Comparison of ENCODE assay signal across 8 mouse cellular contexts in genomic region chr5:115214864-115215263, GRCm38 (mm10). TPM values are rescaled to one million over a fixed set of nuclear protein-coding genes. Genes with fewer than 3 reads are reported as not detected.
DNase-seq lines count a peak whose midpoint lies in the region; ATAC-seq and TF ChIP-seq lines count a peak whose summit lies in the region.

No protein-coding gene starts in this region.

- no peaks in the 10 kb centered on the region for H3K4me1 ChIP-seq in liver, embryonic 11.5 days (replicated peaks; ENCODE audit: control insufficient read depth, insufficient read depth, low read length)
- H3K4me1 ChIP-seq in liver, postnatal 0 days (ENCODE audit: insufficient read depth): no peaks in the 10 kb centered on the region
- H3K4me1 ChIP-seq in forebrain, postnatal 0 days (ENCODE audit: insufficient read depth): peaks cover 5% of the 10 kb centered on the region; the same call in 1 of the 2 replicates
- 0 out of 2 replicates have a peak, but pooled peaks cover 4% of the 10 kb centered on the region for H3K4me1 ChIP-seq in neural tube, embryonic 14.5 days (ENCODE audit: control insufficient read depth, insufficient read depth, low read length)

- no peaks in the 10 kb centered on the region for H3K9me3 ChIP-seq in liver, embryonic 11.5 days (ENCODE audit: control insufficient read depth, low read length)
- H3K9me3 ChIP-seq in liver, postnatal 0 days (ENCODE audit: low read length): no peaks in the 10 kb centered on the region
- H3K9me3 ChIP-seq in forebrain, postnatal 0 days (ENCODE audit: low read length): no peaks in the 10 kb centered on the region
- no peaks in the 10 kb centered on the region for H3K9me3 ChIP-seq in neural tube, embryonic 14.5 days (ENCODE audit: control insufficient read depth, low read length)

- DNase-seq in liver, embryonic 11.5 days (ENCODE audit: low spot score): no peak
- DNase-seq in liver, postnatal 0 days: no peak
- peak; percentile 82 for DNase-seq in cerebellum, adult 9-11 months
- peak; percentile 82 for DNase-seq in forebrain, postnatal 0 days
- peak; percentile 46 to 69 for DNase-seq in left cerebral cortex, adult 8-10 months (ENCODE audit: low spot score in 2 of 2)
- DNase-seq in thymus, postnatal 36 days: no peak
- DNase-seq in MN1 (ENCODE audit: low spot score): no peak

- no peak for TF ChIP-seq EP300 in liver, postnatal 0 days (IDR thresholded peaks at IDR 0.05; ENCODE audit: low read depth)

- H3K9ac ChIP-seq in liver, embryonic 11.5 days (ENCODE audit: low read depth, low read length): 0 out of 2 replicates have a peak overlapping the region, but pooled peaks have one; percentile 15
- H3K9ac ChIP-seq in liver, postnatal 0 days (replicated peaks): no peak overlapping the region
- peak overlapping the region; percentile 75 for H3K9ac ChIP-seq in forebrain, postnatal 0 days
- peak overlapping the region; percentile 69 for H3K9ac ChIP-seq in neural tube, embryonic 14.5 days (replicated peaks; ENCODE audit: low read depth, low read length)

- no peaks in the 10 kb centered on the region for H3K36me3 ChIP-seq in liver, embryonic 11.5 days (ENCODE audit: control insufficient read depth, insufficient read depth, low read length)
- no peaks in the 10 kb centered on the region for H3K36me3 ChIP-seq in liver, postnatal 0 days (replicated peaks; ENCODE audit: insufficient read depth, low read length)
- no peaks in the 10 kb centered on the region for H3K36me3 ChIP-seq in forebrain, postnatal 0 days (ENCODE audit: insufficient read depth)
- H3K36me3 ChIP-seq in neural tube, embryonic 14.5 days (ENCODE audit: control insufficient read depth, insufficient read depth, low read length): no peaks in the 10 kb centered on the region

- TF ChIP-seq CTCF in liver, postnatal 0 days (IDR thresholded peaks at IDR 0.05; ENCODE audit: low read depth): no peak
- no peak for TF ChIP-seq CTCF in forebrain, postnatal 0 days (IDR thresholded peaks at IDR 0.05; ENCODE audit: low read depth)

- WGBS in liver, embryonic 11.5 days: 1% methylated on average over 17 of the region's 17 CpGs
- WGBS in liver, postnatal 0 days (ENCODE audit: insufficient replicate concordance): 2% methylated on average over 17 of the region's 17 CpGs
- WGBS in forebrain, postnatal 0 days: 1% methylated on average over 17 of the region's 17 CpGs
- 0% methylated on average over 17 of the region's 17 CpGs for WGBS in neural tube, embryonic 14.5 days

- peaks cover 33% of the 10 kb centered on the region for H3K27me3 ChIP-seq in liver, embryonic 11.5 days (replicated peaks; ENCODE audit: control insufficient read depth, insufficient read depth, low read length)
- peaks cover 19% of the 10 kb centered on the region for H3K27me3 ChIP-seq in liver, postnatal 0 days (ENCODE audit: insufficient read depth, low read length)
- H3K27me3 ChIP-seq in forebrain, postnatal 0 days (ENCODE audit: insufficient read depth, low read length): no peaks in the 10 kb centered on the region
- no peaks in the 10 kb centered on the region for H3K27me3 ChIP-seq in neural tube, embryonic 14.5 days (ENCODE audit: control insufficient read depth, insufficient read depth, low read length)

- H3K4me2 ChIP-seq in liver, embryonic 11.5 days: peak overlapping the region; percentile 52
- no peak overlapping the region for H3K4me2 ChIP-seq in liver, postnatal 0 days (ENCODE audit: low read depth, low read length)
- H3K4me2 ChIP-seq in forebrain, postnatal 0 days (ENCODE audit: low read depth): peak overlapping the region; percentile 69
- H3K4me2 ChIP-seq in neural tube, embryonic 14.5 days (ENCODE audit: low read depth, low read length): peak overlapping the region; percentile 61

- ATAC-seq in liver, embryonic 11.5 days (replicated peaks; ENCODE audit: low FRiP score): no peak
- ATAC-seq in liver, postnatal 0 days: no peak
- peak; percentile 84 for ATAC-seq in forebrain, postnatal 0 days
- peak; percentile 69 for ATAC-seq in neural tube, embryonic 14.5 days (ENCODE audit: low read depth)

- H3K27ac ChIP-seq in liver, embryonic 11.5 days (ENCODE audit: low read depth, low read length): no peak overlapping the region
- no peak overlapping the region for H3K27ac ChIP-seq in liver, postnatal 0 days (ENCODE audit: low read depth)
- peak overlapping the region; percentile 88 for H3K27ac ChIP-seq in forebrain, postnatal 0 days (ENCODE audit: low read depth, low read length)
- peak overlapping the region; percentile 73 for H3K27ac ChIP-seq in neural tube, embryonic 14.5 days (ENCODE audit: low read depth, low read length)

- H3K4me3 ChIP-seq in liver, embryonic 11.5 days (ENCODE audit: low read depth, low read length): peak overlapping the region; percentile 26
- no peak overlapping the region for H3K4me3 ChIP-seq in liver, postnatal 0 days (ENCODE audit: low read depth, low read length)
- peak overlapping the region; percentile 43 for H3K4me3 ChIP-seq in forebrain, postnatal 0 days (ENCODE audit: low read depth, low read length)
- peak overlapping the region; percentile 39 for H3K4me3 ChIP-seq in neural tube, embryonic 14.5 days (ENCODE audit: low read depth, low read length)

RNA-seq across cellular contexts. Expression of gene Cabp1, which starts 20.7 kb away (rescaled TPM):
- 0.89 and 1.4 TPM in 2 replicates for polyA plus RNA-seq in liver, embryonic 11.5 days (2014; fragmentation: Nextera tagmentation; extraction: Ambion mirVana)
- not detected in 2 replicates for polyA plus RNA-seq in liver, postnatal 0 days (2015; fragmentation: Nextera tagmentation; extraction: Ambion mirVana)
- 28.1 and 31.5 TPM in 2 replicates for total RNA-seq in forebrain, postnatal 0 days (2014; rRNA removed)
- 12.6 and 19.4 TPM in 2 replicates for polyA plus RNA-seq in forebrain, postnatal 0 days (2015; fragmentation: Nextera tagmentation; extraction: Ambion mirVana)
- 100 to 1,000 TPM; 228 to 252 (median 243) TPM for total RNA-seq in left cerebral cortex, adult 8-10 months (2022)
- 28.1 and 30.3 TPM in 2 replicates for polyA plus RNA-seq in neural tube, embryonic 14.5 days (2014; fragmentation: Nextera tagmentation; extraction: Ambion mirVana)

RNA-seq across cellular contexts. Expression of gene Pop5, which starts 20.8 kb away (rescaled TPM):
- polyA plus RNA-seq in liver, embryonic 11.5 days (2014; fragmentation: Nextera tagmentation; extraction: Ambion mirVana): 171 and 181 TPM in 2 replicates
- 58.7 and 61.8 TPM in 2 replicates for polyA plus RNA-seq in liver, postnatal 0 days (2015; fragmentation: Nextera tagmentation; extraction: Ambion mirVana)
- 32.8 and 40.8 TPM in 2 replicates for total RNA-seq in forebrain, postnatal 0 days (2014; rRNA removed)
- 85.9 and 96.6 TPM in 2 replicates for polyA plus RNA-seq in forebrain, postnatal 0 days (2015; fragmentation: Nextera tagmentation; extraction: Ambion mirVana)
- 10 to 100 TPM; 72.0 to 91.4 (median 77.3) TPM for total RNA-seq in left cerebral cortex, adult 8-10 months (2022)
- 116 and 121 TPM in 2 replicates for polyA plus RNA-seq in neural tube, embryonic 14.5 days (2014; fragmentation: Nextera tagmentation; extraction: Ambion mirVana)

RNA-seq across cellular contexts. Expression of gene Mlec, which starts 56.9 kb away (rescaled TPM):
- polyA plus RNA-seq in liver, embryonic 11.5 days (2014; fragmentation: Nextera tagmentation; extraction: Ambion mirVana): 56.2 and 59.5 TPM in 2 replicates
- 8.2 and 10.1 TPM in 2 replicates for polyA plus RNA-seq in liver, postnatal 0 days (2015; fragmentation: Nextera tagmentation; extraction: Ambion mirVana)
- total RNA-seq in forebrain, postnatal 0 days (2014; rRNA removed): 49.9 and 58.6 TPM in 2 replicates
- polyA plus RNA-seq in forebrain, postnatal 0 days (2015; fragmentation: Nextera tagmentation; extraction: Ambion mirVana): 8.4 and 15.7 TPM in 2 replicates
- 10 to 100 TPM; 66.1 to 84.8 (median 72.3) TPM for total RNA-seq in left cerebral cortex, adult 8-10 months (2022)
- 23.9 and 26.2 TPM in 2 replicates for polyA plus RNA-seq in neural tube, embryonic 14.5 days (2014; fragmentation: Nextera tagmentation; extraction: Ambion mirVana)

RNA-seq across cellular contexts. Expression of gene Rnf10, which starts 57.8 kb away (rescaled TPM):
- polyA plus RNA-seq in liver, embryonic 11.5 days (2014; fragmentation: Nextera tagmentation; extraction: Ambion mirVana): 72.2 and 76.8 TPM in 2 replicates
- 75.4 and 78.4 TPM in 2 replicates for polyA plus RNA-seq in liver, postnatal 0 days (2015; fragmentation: Nextera tagmentation; extraction: Ambion mirVana)
- 91.4 and 106 TPM in 2 replicates for total RNA-seq in forebrain, postnatal 0 days (2014; rRNA removed)
- 150 and 169 TPM in 2 replicates for polyA plus RNA-seq in forebrain, postnatal 0 days (2015; fragmentation: Nextera tagmentation; extraction: Ambion mirVana)
- total RNA-seq in left cerebral cortex, adult 8-10 months (2022): 100 to 1,000 TPM; 216 to 259 (median 243) TPM
- 94.0 and 116 TPM in 2 replicates for polyA plus RNA-seq in neural tube, embryonic 14.5 days (2014; fragmentation: Nextera tagmentation; extraction: Ambion mirVana)

Comparison
In these comparisons a context has a peak if more than half of its experiments do, and no peak if none do; other contexts are left out.
1. ATAC-seq: peak in forebrain, postnatal 0 days (single experiment) and neural tube, embryonic 14.5 days (single experiment); none in liver, embryonic 11.5 days (single experiment) and liver, postnatal 0 days (single experiment).
2. DNase-seq: peak in cerebellum, adult 9-11 months (single experiment), forebrain, postnatal 0 days (single experiment) and left cerebral cortex, adult 8-10 months (2 of 2); none in liver, embryonic 11.5 days (single experiment), liver, postnatal 0 days (single experiment), thymus, postnatal 36 days (0 of 2) and MN1 (single experiment).
3. H3K27ac ChIP-seq: peak in forebrain, postnatal 0 days (single experiment) and neural tube, embryonic 14.5 days (single experiment); none in liver, embryonic 11.5 days (single experiment) and liver, postnatal 0 days (single experiment).